14 mouse cellular contexts compared by ENCODE assay signal in genomic region chr3:50388288-50388687, GRCm38 (mm10). TPM values are rescaled to one million over a fixed set of nuclear protein-coding genes. Genes with fewer than 3 reads are reported as not detected.
A peak's percentile ranks its signal among the peaks of the same experiment; 100 is the strongest.
DNase-seq lines count a peak whose midpoint lies in the region; ATAC-seq lines count a peak whose summit lies in the region.
"Had no signal": no experiment of that assay in that cellular context is flagged by ENCODE, and none has a peak within 500 bp of the region (broad histone marks: within the 10 kb centered on the region; RNA-seq: fewer than 3 reads in every experiment).

No protein-coding gene starts in this region.

- H3K36me3 ChIP-seq in midbrain, embryonic 10.5 days: no peaks in the 10 kb centered on the region
- no peaks in the 10 kb centered on the region for H3K36me3 ChIP-seq in midbrain, embryonic 16.5 days (ENCODE audit: control insufficient read depth, insufficient read depth, low read length)
- H3K36me3 ChIP-seq in embryonic facial prominence, embryonic 14.5 days (ENCODE audit: control insufficient read depth, insufficient read depth, low read length): no peaks in the 10 kb centered on the region
- H3K36me3 ChIP-seq: heart, embryonic 15.5 days had no signal

- no peak overlapping the region for H3K9ac ChIP-seq in midbrain, embryonic 16.5 days (ENCODE audit: low read depth, low read length)
- no peak overlapping the region for H3K9ac ChIP-seq in embryonic facial prominence, embryonic 14.5 days (ENCODE audit: low read depth, low read length)
- H3K9ac ChIP-seq: heart, embryonic 15.5 days; hindbrain, embryonic 14.5 days; lung, embryonic 14.5 days had no signal

- H3K27me3 ChIP-seq in midbrain, embryonic 10.5 days (ENCODE audit: low read depth, poor library complexity, severe bottlenecking): peaks cover 13% of the 10 kb centered on the region
- no peaks in the 10 kb centered on the region for H3K27me3 ChIP-seq in midbrain, embryonic 16.5 days (ENCODE audit: control insufficient read depth, insufficient read depth, low read depth, low read length)
- H3K27me3 ChIP-seq in embryonic facial prominence, embryonic 14.5 days (replicated peaks; ENCODE audit: control insufficient read depth, insufficient read depth, low read length): no peaks in the 10 kb centered on the region
- H3K27me3 ChIP-seq: heart, embryonic 15.5 days had no signal

- peaks cover 35% of the 10 kb centered on the region for H3K4me1 ChIP-seq in midbrain, embryonic 10.5 days
- peaks cover 4% of the 10 kb centered on the region; the same call in 1 of the 2 replicates for H3K4me1 ChIP-seq in midbrain, embryonic 16.5 days (ENCODE audit: control insufficient read depth, insufficient read depth, low read length)
- 0 out of 2 replicates have a peak, but pooled peaks cover 6% of the 10 kb centered on the region for H3K4me1 ChIP-seq in embryonic facial prominence, embryonic 14.5 days (ENCODE audit: control insufficient read depth, insufficient read depth, low read length)
- H3K4me1 ChIP-seq: heart, embryonic 15.5 days had no signal

- H3K4me2 ChIP-seq in midbrain, embryonic 16.5 days (ENCODE audit: low read length): no peak overlapping the region
- no peak overlapping the region for H3K4me2 ChIP-seq in embryonic facial prominence, embryonic 14.5 days (ENCODE audit: low read depth, low read length)
- H3K4me2 ChIP-seq: heart, embryonic 15.5 days; hindbrain, embryonic 14.5 days; lung, embryonic 14.5 days had no signal

- ATAC-seq in midbrain, embryonic 16.5 days: no peak
- peak; percentile 54; the same call in 1 of the 2 replicates for ATAC-seq in embryonic facial prominence, embryonic 14.5 days (ENCODE audit: low read depth)

- no peak overlapping the region for H3K4me3 ChIP-seq in midbrain, embryonic 10.5 days
- H3K4me3 ChIP-seq in midbrain, embryonic 16.5 days (ENCODE audit: low read depth, low read length): no peak overlapping the region
- no peak overlapping the region for H3K4me3 ChIP-seq in embryonic facial prominence, embryonic 14.5 days (ENCODE audit: low read depth, low read length)
- H3K4me3 ChIP-seq: heart, embryonic 15.5 days; megakaryocyte, embryonic 14.5 days had no signal

- peak overlapping the region; percentile 55; the same call in 1 of the 2 replicates for H3K27ac ChIP-seq in midbrain, embryonic 10.5 days (replicated peaks)
- no peak overlapping the region for H3K27ac ChIP-seq in midbrain, embryonic 16.5 days (ENCODE audit: low read length)
- no peak overlapping the region for H3K27ac ChIP-seq in embryonic facial prominence, embryonic 14.5 days (replicated peaks; ENCODE audit: low read depth, low read length)
- H3K27ac ChIP-seq: heart, embryonic 15.5 days; hindbrain, embryonic 14.5 days had no signal

- WGBS in midbrain, embryonic 10.5 days: 51% methylated on average over 9 of the region's 9 CpGs
- 40% methylated on average over 9 of the region's 9 CpGs for WGBS in midbrain, embryonic 16.5 days
- 26% methylated on average over 9 of the region's 9 CpGs for WGBS in embryonic facial prominence, embryonic 14.5 days

- no peaks in the 10 kb centered on the region; the same call in 1 of the 2 replicates for H3K9me3 ChIP-seq in midbrain, embryonic 10.5 days (replicated peaks)
- H3K9me3 ChIP-seq in midbrain, embryonic 16.5 days (replicated peaks; ENCODE audit: control insufficient read depth, low read length, poor library complexity, severe bottlenecking): 0 out of 2 replicates have a peak, but pooled peaks cover 7% of the 10 kb centered on the region
- peaks cover 8% of the 10 kb centered on the region; the same call in 1 of the 2 replicates for H3K9me3 ChIP-seq in embryonic facial prominence, embryonic 14.5 days (ENCODE audit: control insufficient read depth, low read length)
- H3K9me3 ChIP-seq: heart, embryonic 15.5 days; megakaryocyte, embryonic 14.5 days had no signal

- peak; percentile 21 for DNase-seq in midbrain, embryonic 10.5 days (ENCODE audit: low spot score)
- peak; percentile 17 for DNase-seq in T-cell, adult 2 months (ENCODE audit: low spot score)
- peak; percentile 56 for DNase-seq in embryonic facial prominence, embryonic 14.5 days (ENCODE audit: low spot score)
- peak; percentile 47 for DNase-seq in retina, postnatal 1 day
- no peak for DNase-seq in kidney, adult 9 months
- DNase-seq in spleen, postnatal 14 days (ENCODE audit: low spot score in 2 of 2): no peak
- DNase-seq: adrenal gland, postnatal 36 days; liver; lung, embryonic 14.5 days; thymus, adult 2 months had no signal

RNA-seq across cellular contexts. Expression of gene Slc7a11, which starts 55.1 kb away (rescaled TPM):
- polyA plus RNA-seq in midbrain, embryonic 10.5 days (2016; fragmentation: Nextera tagmentation; extraction: Ambion mirVana): 0.62 and 0.66 TPM in 2 replicates
- 2.1 and 2.7 TPM in 2 replicates for polyA plus RNA-seq in midbrain, embryonic 16.5 days (2015; fragmentation: Nextera tagmentation; extraction: Ambion mirVana)
- 2.5 and 2.7 TPM in 2 replicates for polyA plus RNA-seq in embryonic facial prominence, embryonic 14.5 days (2014; fragmentation: Nextera tagmentation; extraction: Ambion mirVana)

Comparison
In these comparisons a context has a peak if more than half of its experiments do, and no peak if none do; other contexts are left out.
1. DNase-seq: peak in midbrain, embryonic 10.5 days (single experiment), T-cell, adult 2 months (single experiment), embryonic facial prominence, embryonic 14.5 days (single experiment) and retina, postnatal 1 day (single experiment); none in kidney, adult 9 months (single experiment) and spleen, postnatal 14 days (0 of 2).